Mouse (Mus musculus): Measurements from ENCODE around the gene Hint1.

- TF ChIP-seq MEF2A (IDR thresholded peaks at IDR 0.05; ENCODE audit: borderline replicate concordance, low read depth, low read length) (no peak), POLR2A (IDR thresholded peaks at IDR 0.05; ENCODE audit: low read depth, low read length) (no peak), HCFC1 (IDR thresholded peaks at IDR 0.05; ENCODE audit: low read depth, low read length) (no peak)
These were observed 39.7 kb downstream of the Hint1 start for GRCm38 (mm10) chr11:54905931-54906330.

Data from CH12.LX (cell line).